Mouse (Mus musculus) CH12F3 (cell line): ENCODE data around the gene Ltbp1.

Experiments used
- in situ Hi-C: fragments of 300-500 bp; cut with MboI; formaldehyde crosslinking; loops from 2 replicates; pipeline ENCODE4 v1.14.3; 2020; ENCODE audit warnings: low sequenced_read_pairs

Ltbp1 gene

DNA sequence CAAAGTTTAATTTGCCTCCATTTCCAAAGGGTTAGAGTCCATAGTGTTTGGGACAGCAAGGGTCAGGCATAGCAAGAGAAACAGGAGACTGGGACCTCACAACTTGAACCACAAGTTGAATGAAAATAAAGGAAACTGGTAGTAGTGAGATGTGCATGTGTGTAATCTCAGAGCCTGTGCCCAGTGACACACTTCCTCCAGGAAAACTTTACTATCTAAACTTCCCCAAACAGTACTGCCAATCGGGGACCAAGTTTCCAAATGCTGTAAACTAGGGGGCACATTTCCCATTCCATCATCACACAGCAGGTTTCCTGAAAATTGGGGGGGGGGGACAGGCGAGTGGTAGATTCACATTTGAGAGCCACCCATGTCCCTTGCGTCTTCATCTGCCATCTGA lies 267.1 kb downstream of the Ltbp1 start:
- in situ Hi-C loops = no loop called here

DNA sequence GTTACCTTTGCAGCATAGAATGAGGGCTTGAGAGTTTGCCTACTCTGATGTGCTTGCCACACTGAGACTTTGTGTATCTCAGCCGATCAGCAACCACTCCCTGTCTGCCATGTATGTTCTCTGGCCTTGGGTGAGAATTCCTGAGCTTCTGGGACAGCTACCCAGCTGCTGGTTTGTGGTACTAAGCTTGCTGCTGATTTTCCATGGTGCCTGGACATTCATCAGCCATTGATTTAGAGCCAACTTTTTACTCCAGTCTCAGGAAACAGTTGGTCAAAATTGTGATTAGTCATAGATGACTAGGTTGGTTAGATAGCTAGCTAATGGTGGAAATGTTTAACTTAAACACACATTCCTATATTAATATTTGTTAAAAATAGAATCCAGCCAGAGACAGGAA lies 267.9 kb downstream of the Ltbp1 start:
- in situ Hi-C loops = no loop called here

- in situ Hi-C loops = no loop called here
Observed at GRCm38 (mm10) chr17:75275302-75275701, 269.9 kb downstream of the Ltbp1 start.

DNA sequence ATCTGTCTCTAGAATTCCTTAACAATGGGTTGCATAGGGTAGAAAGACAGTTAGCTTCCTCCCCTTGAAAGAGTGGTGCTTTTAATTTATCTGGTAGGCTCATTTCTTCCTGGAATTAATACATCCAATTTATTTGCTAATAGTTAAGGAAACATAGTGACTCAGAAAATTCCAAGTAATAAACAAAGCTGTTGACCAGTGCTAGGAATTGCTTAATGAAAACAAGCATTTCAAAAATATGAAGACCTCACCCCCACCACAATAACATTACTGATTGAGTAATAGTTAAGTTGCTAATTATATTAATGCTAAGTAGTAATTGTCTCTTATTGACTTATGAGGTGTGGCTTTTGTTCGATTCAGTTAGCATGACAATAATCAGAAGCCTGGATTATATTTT lies 272.7 kb downstream of the Ltbp1 start:
- in situ Hi-C loops = no loop called here

DNA sequence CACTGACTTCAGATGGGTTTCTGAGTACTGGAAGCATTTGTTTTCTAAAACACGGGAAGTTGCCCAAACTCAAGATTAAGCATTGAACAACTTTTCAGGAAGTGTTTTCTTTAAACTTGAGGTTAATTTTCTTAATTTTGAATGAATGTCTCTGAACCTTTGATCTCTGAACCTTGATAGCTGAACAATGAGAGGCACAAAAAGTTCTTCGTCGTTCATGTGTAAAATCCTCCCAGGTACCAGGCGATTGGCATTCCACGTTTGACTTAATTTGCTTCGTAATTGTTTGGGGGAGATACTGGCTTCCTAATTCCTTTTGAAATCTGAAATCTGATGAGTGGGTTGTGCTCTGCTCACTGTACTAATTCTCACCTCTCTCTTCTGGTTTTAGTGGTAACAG lies 273.2 kb downstream of the Ltbp1 start:
- in situ Hi-C loops = no loop called here

GRCm38 (mm10) chr17:75281345-75281744 lies 276.0 kb downstream of the Ltbp1 start:
- in situ Hi-C loops = no loop called here

- in situ Hi-C loops = no loop called here
Observed at GRCm38 (mm10) chr17:75284876-75285708, 279.7 kb downstream of the Ltbp1 start.

GRCm38 (mm10) chr17:75292986-75293385 lies 287.6 kb downstream of the Ltbp1 start:
- in situ Hi-C loops = no loop called here

GRCm38 (mm10) chr17:75293725-75294124 lies 288.4 kb downstream of the Ltbp1 start:
- in situ Hi-C loops = no loop called here

GRCm38 (mm10) chr17:75300908-75301307 lies 295.5 kb downstream of the Ltbp1 start:
- in situ Hi-C loops = no loop called here

DNA sequence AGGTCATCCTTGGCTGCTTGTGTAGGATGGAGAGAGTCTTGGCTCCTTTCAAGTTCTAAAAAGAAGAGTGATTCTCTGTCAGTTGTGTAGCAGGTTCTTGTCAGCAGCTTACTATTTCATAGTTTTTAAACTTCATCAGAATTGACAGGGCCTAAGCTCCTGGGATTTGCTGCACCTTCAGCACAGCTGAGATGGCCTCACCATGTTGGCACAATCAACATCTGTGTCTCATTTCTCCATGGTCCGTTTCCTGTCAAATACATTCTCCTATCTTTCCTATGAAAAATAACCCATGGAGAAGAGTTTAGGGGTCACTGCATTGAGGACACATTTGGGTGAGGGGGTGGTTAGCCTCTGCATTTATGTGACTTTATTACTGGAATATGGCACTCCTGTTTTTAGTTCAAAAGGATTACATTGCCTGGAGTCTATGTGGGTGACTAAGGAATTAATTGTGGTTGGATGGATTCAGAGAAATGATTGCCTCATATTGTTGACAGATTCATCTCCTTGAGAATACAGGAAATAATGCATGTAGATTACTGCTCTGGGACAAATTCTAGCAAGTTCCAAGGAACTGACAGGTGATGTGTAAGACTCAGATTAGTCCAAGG lies 299.5 kb downstream of the Ltbp1 start:
- in situ Hi-C loops = no loop called here

- in situ Hi-C loops = no loop called here
Observed at GRCm38 (mm10) chr17:75305714-75306113, 300.3 kb downstream of the Ltbp1 start.

- in situ Hi-C loops = no loop called here
Observed at GRCm38 (mm10) chr17:75307070-75308011, 302.0 kb downstream of the Ltbp1 start.

- in situ Hi-C loops = no loop called here
Observed at GRCm38 (mm10) chr17:75317106-75317505, 311.7 kb downstream of the Ltbp1 start.

DNA sequence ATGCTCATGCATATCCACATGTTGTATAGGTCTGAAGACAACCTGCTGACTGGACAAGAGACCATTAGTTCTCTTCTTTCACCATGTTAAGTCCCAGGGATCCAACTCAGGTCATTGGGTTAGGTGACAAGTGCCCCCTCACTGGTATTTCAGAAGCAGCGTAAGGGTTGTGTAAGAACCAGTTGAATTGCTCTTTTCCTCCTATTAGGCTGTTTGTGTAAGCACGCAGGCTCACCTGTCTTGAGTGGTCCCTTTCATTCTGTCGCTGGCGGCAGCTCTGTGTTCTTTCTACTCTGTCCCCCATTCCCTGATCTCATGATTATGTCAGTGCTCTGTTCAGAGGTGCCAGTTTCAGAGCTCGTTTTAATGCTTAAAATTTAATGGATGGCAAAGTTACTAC lies 317.9 kb downstream of the Ltbp1 start:
- in situ Hi-C loops = no loop called here

- in situ Hi-C loops = no loop called here
Observed at GRCm38 (mm10) chr17:75323766-75324165, 318.4 kb downstream of the Ltbp1 start.

DNA sequence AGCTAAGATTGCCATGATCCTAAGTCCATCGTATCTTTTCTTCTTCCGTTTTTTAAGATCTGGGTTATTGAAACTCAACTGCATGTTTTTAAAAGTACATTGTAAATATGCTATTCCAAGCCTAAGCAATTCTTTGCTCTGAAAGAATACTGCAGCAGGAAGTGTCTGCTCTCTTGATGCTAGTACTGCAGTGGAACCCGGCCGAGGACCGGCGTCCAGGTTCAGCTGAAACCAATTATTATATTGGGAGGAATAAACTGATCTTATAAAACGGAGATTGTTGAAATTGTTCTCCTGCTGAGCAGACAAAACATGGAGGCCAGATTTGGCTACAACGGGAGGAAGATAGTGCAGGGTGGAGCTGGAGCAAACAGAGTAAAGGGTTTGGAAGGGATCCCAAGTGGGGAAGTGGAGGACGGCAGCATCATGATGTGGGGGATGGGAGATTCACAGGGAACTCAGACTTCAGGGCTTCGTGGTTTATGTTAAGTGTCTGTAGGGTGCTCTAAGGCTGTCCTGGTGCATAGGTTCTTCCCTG lies 322.8 kb downstream of the Ltbp1 start:
- in situ Hi-C loops = no loop called here

DNA sequence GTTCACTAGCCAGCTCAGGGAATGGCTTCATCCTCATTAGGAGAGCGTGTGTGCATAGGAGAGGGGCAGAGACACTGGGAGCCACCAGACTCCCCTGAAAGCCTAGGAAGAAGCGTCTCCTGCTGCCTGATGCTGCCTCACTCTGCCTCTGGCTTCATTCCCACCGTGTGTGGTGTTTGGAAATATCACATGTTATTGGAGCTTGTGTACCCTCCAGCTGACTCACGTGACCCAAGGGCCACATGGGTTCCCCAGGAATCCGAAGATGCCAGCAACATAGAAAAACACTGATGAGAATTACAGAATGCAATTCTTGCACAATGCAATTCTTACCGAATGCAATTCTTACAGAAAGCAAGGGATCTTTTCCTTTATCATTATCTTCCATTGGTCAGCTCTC lies 325.0 kb downstream of the Ltbp1 start:
- in situ Hi-C loops = no loop called here

GRCm38 (mm10) chr17:75331421-75331951 lies 326.1 kb downstream of the Ltbp1 start:
- in situ Hi-C loops = no loop called here

DNA sequence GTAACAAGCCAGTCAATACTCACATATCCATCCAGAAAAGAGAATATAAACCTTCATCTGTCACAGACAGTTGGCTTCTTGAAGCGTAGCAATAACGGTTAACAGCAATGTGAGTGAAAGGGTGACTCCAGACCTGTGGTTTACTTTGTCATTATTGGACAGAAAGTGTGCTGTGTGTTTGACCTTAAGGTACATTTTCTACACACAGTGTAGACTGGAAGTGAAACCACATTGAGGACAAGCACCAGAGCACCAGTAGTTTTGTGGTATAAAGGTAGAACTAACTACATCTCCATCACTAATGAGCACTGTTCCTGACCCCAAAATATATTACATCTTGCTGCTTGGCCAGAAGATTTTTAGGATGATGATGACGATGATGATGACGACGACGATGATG lies 326.9 kb downstream of the Ltbp1 start:
- in situ Hi-C loops = no loop called here

DNA sequence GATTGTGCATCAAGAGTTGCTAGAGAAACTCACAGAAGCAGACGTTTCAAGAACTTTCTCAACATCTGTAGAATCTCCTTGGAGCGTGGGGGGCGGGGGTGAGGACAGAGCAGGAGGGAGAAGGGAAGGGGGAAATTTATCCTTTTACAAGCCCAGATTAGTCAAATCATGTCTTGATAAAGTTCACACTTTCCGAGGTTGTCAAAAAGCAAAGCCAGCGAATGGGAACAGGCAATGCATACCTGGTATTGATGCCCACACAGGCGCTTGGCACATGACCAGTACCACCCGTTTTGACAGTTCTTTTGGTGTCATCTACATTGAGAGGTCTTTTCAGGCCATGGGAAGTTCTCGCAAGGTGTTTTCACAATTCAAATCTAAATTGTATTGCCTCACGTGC lies 327.6 kb downstream of the Ltbp1 start:
- in situ Hi-C loops = no loop called here
